Mouse (Mus musculus) forebrain, embryonic 14.5 days (tissue): Measurements from ENCODE around the gene Tnfrsf14. TPM values are rescaled to one million over a fixed set of nuclear protein-coding genes. Genes with fewer than 3 reads are reported as not detected.

Source experiments
- ATAC-seq: fragments of 200-750 bp; cut with Nextera tagmentation; 2 replicates; pipeline ENCODE4 v1.8.0; 2017; ENCODE audit warnings: mild to moderate bottlenecking, moderate library complexity
- DNase-seq: peaks from one replicate; pipeline ENCODE4 v3.0.0-alpha.2; 2015; ENCODE audit warnings: low spot score
- H3K27ac ChIP-seq: fragments of 300-500 bp; sonication (generic); 2 replicates; pipeline ENCODE4 v1.5.1; 2014; ENCODE audit warnings: low read depth, mild to moderate bottlenecking, control low read depth, low read length, moderate library complexity
- H3K27me3 ChIP-seq: fragments of 300-500 bp; sonication (generic); replicated peaks from 2 replicates; pipeline ENCODE4 v1.6.1; 2014; ENCODE audit warnings: low read length, control low read depth, mixed read lengths; ENCODE audit not compliant: control insufficient read depth, insufficient read depth
- H3K36me3 ChIP-seq: fragments of 300-500 bp; sonication (generic); 2 replicates; pipeline ENCODE4 v1.6.1; 2014; ENCODE audit warnings: low read length, control low read depth; ENCODE audit not compliant: control insufficient read depth, insufficient read depth
- H3K4me1 ChIP-seq: fragments of 300-500 bp; sonication (generic); 2 replicates; pipeline ENCODE4 v1.6.1; 2014; ENCODE audit warnings: antibody characterized with exemption, low read length, control low read depth; ENCODE audit not compliant: control insufficient read depth, insufficient read depth
- H3K4me2 ChIP-seq: fragments of 300-500 bp; sonication (generic); 2 replicates; pipeline ENCODE4 v1.6.1; 2014; ENCODE audit warnings: mild to moderate bottlenecking, control low read depth, low read length
- H3K4me3 ChIP-seq: fragments of 300-500 bp; sonication (generic); 2 replicates; pipeline ENCODE4 v1.5.1; 2014; ENCODE audit warnings: low read depth, low read length, control low read depth
- H3K9ac ChIP-seq: fragments of 300-500 bp; sonication (generic); 2 replicates; pipeline ENCODE4 v1.6.1; 2014; ENCODE audit warnings: mild to moderate bottlenecking, low read length, control low read depth, moderate library complexity
- H3K9me3 ChIP-seq: fragments of 300-500 bp; sonication (generic); replicated peaks from 2 replicates; pipeline ENCODE4 v1.6.1; 2016; ENCODE audit warnings: low read length, control low read depth, mixed read lengths; ENCODE audit not compliant: control insufficient read depth
- WGBS: fragments of 180-500 bp; shearing (Covaris S2); extraction: QIAGEN DNeasy Blood & Tissue Kit; methylation state at CpG from one replicate; pipeline ENCODE4 v1.1.7; 2014; 5-methylcytosine and 5-hydroxymethylcytosine counted together
- polyA plus RNA-seq: library from polyadenylated mRNA; unstranded; fragments of >200 nt; fragmentation: Nextera tagmentation; extraction: Ambion mirVana; gene quantifications from 2 replicates; pipeline ENCODE4 v1.2.1, GENCODE M21; 2014

The Tnfrsf14 gene
- not detected in 2 replicates for polyA plus RNA-seq

DNA sequence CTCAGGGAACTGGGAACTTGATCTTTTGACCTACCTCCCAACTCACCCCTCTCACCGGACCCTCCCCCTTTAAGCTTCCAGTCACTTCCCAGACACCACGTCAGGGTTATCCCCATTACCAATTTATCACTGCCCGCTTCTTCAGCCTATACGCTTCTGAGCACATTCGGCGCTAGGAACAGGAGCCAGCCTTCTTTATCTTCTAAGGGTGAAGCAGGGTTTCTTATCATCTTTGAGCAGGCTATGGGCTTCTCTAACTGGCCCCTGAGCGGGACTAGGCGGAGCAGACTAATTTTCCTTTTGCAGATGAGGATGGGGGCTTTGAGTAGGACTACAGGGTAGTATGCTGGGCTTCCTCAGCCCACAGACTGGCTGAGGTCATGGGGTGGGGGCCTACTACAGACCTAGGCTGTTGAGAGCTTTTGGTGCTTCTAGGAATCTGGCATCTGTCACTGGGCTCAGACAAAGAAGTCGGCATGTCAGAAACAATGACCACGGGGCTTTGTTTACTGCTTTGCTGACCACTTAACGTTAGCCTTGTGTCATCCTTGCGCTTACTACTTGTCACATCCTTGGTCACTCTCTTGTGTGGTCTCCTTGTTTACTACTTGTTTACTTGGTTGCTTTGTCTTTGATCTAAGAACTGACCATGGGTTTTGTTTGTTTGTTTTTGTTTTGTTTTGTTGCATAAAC lies at the start of gene Tnfrsf14:
Tnfrsf14 (minus strand) TSS at position 169 of the 693 bp plus-strand sequence.
- WGBS = 67% methylated on average over 12 of the region's 12 CpGs
- Histone ChIP-seq H3K4me2 (no peak within 1 kb of the TSS), H3K27me3 (no peaks in the 10 kb centered on the region), H3K9ac (no peak within 1 kb of the TSS), H3K9me3 (no peaks in the 10 kb centered on the region), H3K27ac (no peak within 1 kb of the TSS), H3K36me3 (no peaks in the 10 kb centered on the region), H3K4me1 (no peaks in the 10 kb centered on the region), H3K4me3 (no peak within 1 kb of the TSS)
- DNase-seq = no peak
- no peak for ATAC-seq

GRCm38 (mm10) chr4:154974163-154974611 lies 45.8 kb upstream of the Tnfrsf14 start:
- no peak overlapping the region for H3K9ac ChIP-seq
- no peaks in the 10 kb centered on the region for H3K4me1 ChIP-seq
- ATAC-seq (no peak), DNase-seq (no peak)
- 93% methylated on average over 11 of the region's 11 CpGs for WGBS
- no peaks in the 10 kb centered on the region for H3K27me3 ChIP-seq
- H3K36me3 ChIP-seq = peaks cover 100% of the 10 kb centered on the region
- no peak overlapping the region for H3K27ac ChIP-seq
- H3K4me3 ChIP-seq = no peak overlapping the region
- H3K9me3 ChIP-seq = no peaks in the 10 kb centered on the region
- no peak overlapping the region for H3K4me2 ChIP-seq

GRCm38 (mm10) chr4:154972546-154972945 lies 44.2 kb upstream of the Tnfrsf14 start:
- Histone ChIP-seq H3K36me3 (peaks cover 88% of the 10 kb centered on the region), H3K4me1 (no peaks in the 10 kb centered on the region), H3K4me3 (no peak overlapping the region), H3K27ac (no peak overlapping the region), H3K27me3 (no peaks in the 10 kb centered on the region), H3K4me2 (no peak overlapping the region), H3K9me3 (no peaks in the 10 kb centered on the region), H3K9ac (no peak overlapping the region)
- no peak for DNase-seq
- 92% methylated on average over 12 of the region's 12 CpGs for WGBS
- ATAC-seq = no peak

DNA sequence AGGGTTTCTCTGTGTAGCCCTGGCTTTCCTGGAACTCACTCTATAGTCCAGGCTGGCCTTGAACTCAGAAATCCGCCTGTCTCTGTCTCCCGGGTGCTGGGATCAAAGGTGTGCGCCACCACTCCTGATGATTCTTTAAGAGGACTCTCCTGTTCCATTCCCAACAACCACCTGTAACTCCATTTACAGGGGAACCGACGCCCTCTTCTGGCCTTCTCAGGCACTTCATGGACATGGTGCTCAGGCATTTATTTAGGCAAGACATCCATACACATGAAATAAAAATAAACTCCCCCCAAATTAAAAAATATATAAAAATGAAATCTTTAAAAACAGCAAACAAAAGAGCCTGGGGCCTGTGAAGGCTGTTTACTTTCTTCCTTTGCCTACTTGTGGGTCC lies 38.8 kb upstream of the Tnfrsf14 start:
- Histone ChIP-seq H3K9me3 (no peaks in the 10 kb centered on the region), H3K27me3 (no peaks in the 10 kb centered on the region), H3K4me2 (no peak overlapping the region), H3K27ac (no peak overlapping the region), H3K4me1 (peaks cover 22% of the 10 kb centered on the region), H3K4me3 (no peak overlapping the region), H3K36me3 (peaks cover 37% of the 10 kb centered on the region), H3K9ac (no peak overlapping the region)
- ATAC-seq (no peak), DNase-seq (peak; percentile 83)
- 45% methylated on average over 5 of the region's 5 CpGs for WGBS

GRCm38 (mm10) chr4:154965856-154966255 lies 37.5 kb upstream of the Tnfrsf14 start:
- peak overlapping the region; percentile 1; the same call in 1 of the 2 replicates for H3K9ac ChIP-seq
- WGBS = 63% methylated on average over 3 of the region's 3 CpGs
- ATAC-seq = no peak
- no peak for DNase-seq
- no peak overlapping the region for H3K27ac ChIP-seq
- H3K27me3 ChIP-seq = no peaks in the 10 kb centered on the region
- H3K4me1 ChIP-seq = peaks cover 25% of the 10 kb centered on the region
- no peaks in the 10 kb centered on the region for H3K9me3 ChIP-seq
- peak overlapping the region; percentile 80; the same call in 1 of the 2 replicates for H3K4me2 ChIP-seq
- peaks cover 23% of the 10 kb centered on the region for H3K36me3 ChIP-seq
- no peak overlapping the region for H3K4me3 ChIP-seq

DNA sequence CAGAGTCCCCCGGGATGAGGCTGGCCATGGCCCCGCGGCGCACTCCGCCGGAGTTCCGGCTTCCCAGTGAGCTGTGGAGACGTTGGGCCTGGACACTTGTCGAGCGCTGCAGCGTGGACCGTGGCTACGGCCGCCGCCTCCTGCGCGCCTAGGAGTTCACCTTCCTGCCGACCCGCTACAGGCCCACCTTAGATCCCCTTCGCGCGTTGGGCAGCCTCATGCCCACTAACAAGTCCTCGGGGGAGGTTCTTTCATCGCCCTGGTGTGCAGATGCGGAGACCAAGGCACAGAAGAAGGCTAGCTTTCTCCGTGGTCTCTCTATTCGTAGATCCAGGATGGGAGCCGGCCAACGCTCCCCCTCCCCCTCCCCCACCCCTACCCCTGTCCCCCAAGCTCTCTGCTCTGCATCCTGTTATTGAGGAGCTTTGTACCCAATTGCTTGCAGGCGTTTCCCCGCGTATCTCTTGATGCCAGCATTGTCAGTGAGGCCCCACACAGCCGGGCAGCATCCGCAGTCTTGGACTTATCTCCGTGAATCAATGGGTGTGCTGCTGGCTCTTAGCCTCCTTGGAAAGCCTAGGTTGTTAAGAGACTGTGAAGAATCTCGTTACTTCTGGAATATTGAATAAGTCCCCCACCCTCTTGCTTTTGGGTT lies 36.3 kb upstream of the Tnfrsf14 start:
- Histone ChIP-seq H3K4me1 (peaks cover 33% of the 10 kb centered on the region), H3K27ac (peak overlapping the region; percentile 94), H3K9me3 (no peaks in the 10 kb centered on the region), H3K4me3 (peak overlapping the region; percentile 76), H3K27me3 (no peaks in the 10 kb centered on the region), H3K9ac (peak overlapping the region; percentile 95), H3K4me2 (peak overlapping the region; percentile 80), H3K36me3 (peaks cover 12% of the 10 kb centered on the region)
- peak; percentile 59 for DNase-seq
- under 1% methylated on average over 36 of the region's 36 CpGs for WGBS
- ATAC-seq = no peak

GRCm38 (mm10) chr4:154963901-154964580 lies 35.7 kb upstream of the Tnfrsf14 start, which contains the start of gene Pank4:
Gene Pank4 (plus strand): TSS chr4:154964123.
- H3K9ac ChIP-seq = peak within 1 kb of the TSS; percentile 95
- ATAC-seq = peak; percentile 87

GRCm38 (mm10) chr4:154963190-154963836 lies 35.0 kb upstream of the Tnfrsf14 start:
- H3K27me3 ChIP-seq = no peaks in the 10 kb centered on the region
- H3K27ac ChIP-seq = peak overlapping the region; percentile 94
- H3K4me2 ChIP-seq = peak overlapping the region; percentile 81
- H3K9me3 ChIP-seq = no peaks in the 10 kb centered on the region
- H3K36me3 ChIP-seq = 0 out of 2 replicates have a peak, but pooled peaks cover 3% of the 10 kb centered on the region
- ATAC-seq = 0 out of 2 replicates have a peak, but pooled peaks have one; percentile 2
- peak; percentile 67 for DNase-seq
- H3K4me3 ChIP-seq = peak overlapping the region; percentile 76
- H3K4me1 ChIP-seq = peaks cover 45% of the 10 kb centered on the region
- WGBS = 5% methylated on average over 11 of the region's 11 CpGs
- H3K9ac ChIP-seq = peak overlapping the region; percentile 95

More at GRCm38 (mm10) chr4:154963901-154964580, 35.7 kb upstream of the Tnfrsf14 start, which contains the start of gene Pank4:
- Histone ChIP-seq H3K9me3 (no peaks in the 10 kb centered on the region), H3K27ac (peak within 1 kb of the TSS; percentile 94), H3K27me3 (no peaks in the 10 kb centered on the region), H3K36me3 (peaks cover 5% of the 10 kb centered on the region; the same call in 1 of the 2 replicates), H3K4me3 (peak within 1 kb of the TSS; percentile 76), H3K4me1 (peaks cover 38% of the 10 kb centered on the region), H3K4me2 (peak within 1 kb of the TSS; percentile 81)
- under 1% methylated on average over 65 of the region's 66 CpGs for WGBS
- peak; percentile 97 for DNase-seq
